ENCODE assay signal across 27 mouse cellular contexts in the genomic region with DNA sequence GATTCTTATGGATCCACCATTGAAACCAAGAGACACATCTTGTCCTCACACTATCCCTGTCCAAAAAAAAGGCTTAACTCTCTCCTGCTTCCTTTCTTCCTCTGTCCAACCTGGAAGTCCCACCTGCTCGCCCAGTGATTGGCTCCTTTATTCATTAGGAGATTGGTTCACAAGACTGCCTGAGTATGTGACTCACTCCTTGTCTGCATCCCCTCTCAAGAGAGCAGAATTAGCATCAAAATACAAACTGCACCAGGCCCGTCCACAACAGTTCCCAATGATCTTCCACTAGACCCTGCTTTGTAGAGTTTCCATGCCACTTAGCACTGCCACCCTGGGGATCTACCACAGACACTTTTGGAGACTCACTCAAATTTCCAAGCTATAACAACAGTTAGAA.
DNase-seq lines count a peak whose midpoint lies in the region; ATAC-seq and TF ChIP-seq lines count a peak whose summit lies in the region.
"Had no signal": no experiment of that assay in that cellular context is flagged by ENCODE, and none has a peak within 500 bp of the region (broad histone marks: within the 10 kb centered on the region; RNA-seq: fewer than 3 reads in every experiment).

No protein-coding gene starts in this region.

- no peaks in the 10 kb centered on the region for H3K27me3 ChIP-seq in ES-Bruce4 (ENCODE audit: control insufficient read depth, insufficient read depth, low read length, poor library complexity, severe bottlenecking)
- no peaks in the 10 kb centered on the region for H3K27me3 ChIP-seq in hindbrain, embryonic 11.5 days (ENCODE audit: control insufficient read depth, insufficient read depth, low read length)
- no peaks in the 10 kb centered on the region for H3K27me3 ChIP-seq in heart, embryonic 12.5 days (replicated peaks)
- H3K27me3 ChIP-seq: embryonic facial prominence, embryonic 12.5 days; embryonic facial prominence, embryonic 15.5 days; forebrain, embryonic 12.5 days; heart, embryonic 13.5 days; hindbrain, embryonic 12.5 days; hindbrain, embryonic 15.5 days had no signal

- H3K9me3 ChIP-seq in ES-Bruce4 (replicated peaks; ENCODE audit: control insufficient read depth, insufficient read depth, low read length, poor library complexity, severe bottlenecking) = no peaks in the 10 kb centered on the region
- no peaks in the 10 kb centered on the region for H3K9me3 ChIP-seq in ES-E14 (ENCODE audit: control insufficient read depth, insufficient read depth, low read depth, low read length)
- no peaks in the 10 kb centered on the region for H3K9me3 ChIP-seq in hindbrain, embryonic 11.5 days (ENCODE audit: control insufficient read depth, low read length)
- H3K9me3 ChIP-seq in heart, embryonic 12.5 days (replicated peaks) = no peaks in the 10 kb centered on the region
- H3K9me3 ChIP-seq: embryonic facial prominence, embryonic 12.5 days; embryonic facial prominence, embryonic 15.5 days; forebrain, embryonic 12.5 days; heart, embryonic 13.5 days; hindbrain, embryonic 12.5 days; hindbrain, embryonic 15.5 days had no signal

- TF ChIP-seq EP300 in ES-Bruce4 (IDR thresholded peaks at IDR 0.05; ENCODE audit: insufficient read depth, low read depth, low read length) = no peak

- no peak overlapping the region for H3K4me3 ChIP-seq in layer of hippocampus, adult 2 months
- no peak overlapping the region for H3K4me3 ChIP-seq in ES-Bruce4 (ENCODE audit: low read depth, low read length)
- peak overlapping the region; percentile 39 to 54; a peak in 2 of 4 replicates for H3K4me3 ChIP-seq in ES-E14 (ENCODE audit: insufficient read depth in 1 of 2, low read depth in 1 of 2, low read length in 2 of 2, poor library complexity in 1 of 2, severe bottlenecking in 1 of 2)
- H3K4me3 ChIP-seq in hindbrain, embryonic 11.5 days (ENCODE audit: low read depth, low read length) = no peak overlapping the region
- no peak overlapping the region for H3K4me3 ChIP-seq in heart, embryonic 12.5 days
- H3K4me3 ChIP-seq: embryonic facial prominence, embryonic 12.5 days; embryonic facial prominence, embryonic 15.5 days; forebrain, embryonic 12.5 days; heart, embryonic 13.5 days; hindbrain, embryonic 12.5 days; hindbrain, embryonic 15.5 days had no signal

- no peak for ATAC-seq in hindbrain, embryonic 11.5 days (ENCODE audit: low FRiP score)
- no peak for ATAC-seq in heart, embryonic 12.5 days (ENCODE audit: insufficient number of reproducible peaks, low FRiP score)
- ATAC-seq: activated CD4-positive, CD25-positive, alpha-beta regulatory T cell, adult 4 months; CD4-positive, CD25-positive, alpha-beta regulatory T cell, adult 4 months; intestine, postnatal 0 days had no signal

- no peak for DNase-seq in layer of hippocampus, adult 2 months (ENCODE audit: low spot score in 2 of 2)
- DNase-seq in layer of hippocampus, adult 18-20 months (ENCODE audit: low spot score in 2 of 2) = no peak
- peak; percentile 55 for DNase-seq in ES-E14 (ENCODE audit: low read depth, low spot score)
- peak; percentile 88 for DNase-seq in ZHBTc4 (ENCODE audit: low read depth, low spot score)
- DNase-seq in cerebellum, postnatal 36 days = no peak
- DNase-seq in hindbrain, embryonic 11.5 days (ENCODE audit: low spot score) = no peak
- DNase-seq: adrenal gland, postnatal 10 days; adrenal gland, postnatal 36 days; cerebellum, adult 11 months; cerebellum, adult 8-10 months; cerebellum, postnatal 10 days; gastrocnemius, postnatal 25 days; heart, adult 18-20 months; heart, postnatal 14 days; heart, postnatal 4 days; kidney, adult 2 months had no signal

- peak overlapping the region; percentile 94 for H3K27ac ChIP-seq in layer of hippocampus, adult 2 months
- peak overlapping the region; percentile 47 for H3K27ac ChIP-seq in ES-Bruce4 (ENCODE audit: insufficient read depth, low read length)
- peak overlapping the region; percentile 45; the same call in 1 of the 2 replicates for H3K27ac ChIP-seq in ES-E14 (ENCODE audit: insufficient read depth, low read depth, low read length, poor library complexity, severe bottlenecking)
- no peak overlapping the region for H3K27ac ChIP-seq in hindbrain, embryonic 11.5 days (ENCODE audit: low read depth, low read length)
- H3K27ac ChIP-seq in heart, embryonic 12.5 days (ENCODE audit: poor library complexity, severe bottlenecking) = no peak overlapping the region
- H3K27ac ChIP-seq: embryonic facial prominence, embryonic 12.5 days; embryonic facial prominence, embryonic 15.5 days; forebrain, embryonic 12.5 days; heart, embryonic 13.5 days; hindbrain, embryonic 12.5 days; hindbrain, embryonic 15.5 days had no signal

- H3K4me1 ChIP-seq in ES-Bruce4 (ENCODE audit: control insufficient read depth, insufficient read depth, low read length) = peaks cover 5% of the 10 kb centered on the region
- peaks cover 5 to 7% of the 10 kb centered on the region in 2 experiments; a peak in 3 of 4 replicates for H3K4me1 ChIP-seq in ES-E14 (ENCODE audit: control insufficient read depth in 2 of 2, insufficient read depth in 2 of 2, low read length in 2 of 2, poor library complexity in 1 of 2)
- H3K4me1 ChIP-seq in hindbrain, embryonic 11.5 days (replicated peaks; ENCODE audit: control insufficient read depth, insufficient read depth, low read length) = peaks cover 5% of the 10 kb centered on the region; the same call in 1 of the 2 replicates
- H3K4me1 ChIP-seq in heart, embryonic 12.5 days (replicated peaks) = no peaks in the 10 kb centered on the region; the same call in 1 of the 2 replicates
- H3K4me1 ChIP-seq: heart, embryonic 13.5 days had no signal

- no peak for TF ChIP-seq CTCF in layer of hippocampus, adult 2 months (conservative IDR thresholded peaks at IDR 0.05)
- no peak for TF ChIP-seq CTCF in ES-Bruce4 (IDR thresholded peaks at IDR 0.05; ENCODE audit: low read depth, low read length)

- H3K4me2 ChIP-seq in hindbrain, embryonic 11.5 days (replicated peaks; ENCODE audit: low read depth, low read length) = no peak overlapping the region
- no peak overlapping the region for H3K4me2 ChIP-seq in heart, embryonic 12.5 days
- H3K4me2 ChIP-seq: embryonic facial prominence, embryonic 12.5 days; embryonic facial prominence, embryonic 15.5 days; forebrain, embryonic 12.5 days; heart, embryonic 13.5 days; hindbrain, embryonic 12.5 days; hindbrain, embryonic 15.5 days had no signal

- WGBS in hindbrain, embryonic 11.5 days = 63% methylated on average over 2 of the region's 2 CpGs
- WGBS in heart, embryonic 12.5 days = 62% methylated on average over 2 of the region's 2 CpGs

- in situ Hi-C loops in ES-E14 (cut with MboI; ENCODE audit: low sequenced_read_pairs in 2 of 2, unreplicated experiment in 2 of 2) = no loop called here

- no peak for TF ChIP-seq POLR2A in ES-Bruce4 (IDR thresholded peaks at IDR 0.05; ENCODE audit: insufficient read depth, low read length)

- H3K36me3 ChIP-seq in ES-Bruce4 (ENCODE audit: control insufficient read depth, insufficient read depth, low read length, poor library complexity, severe bottlenecking) = no peaks in the 10 kb centered on the region
- H3K36me3 ChIP-seq in ES-E14 (ENCODE audit: control insufficient read depth, insufficient read depth, low read length, poor library complexity, severe bottlenecking) = 0 out of 2 replicates have a peak, but pooled peaks cover 5% of the 10 kb centered on the region
- no peaks in the 10 kb centered on the region for H3K36me3 ChIP-seq in hindbrain, embryonic 11.5 days (ENCODE audit: control insufficient read depth, insufficient read depth, low read length)
- no peaks in the 10 kb centered on the region for H3K36me3 ChIP-seq in heart, embryonic 12.5 days
- H3K36me3 ChIP-seq: embryonic facial prominence, embryonic 12.5 days; embryonic facial prominence, embryonic 15.5 days; forebrain, embryonic 12.5 days; heart, embryonic 13.5 days; hindbrain, embryonic 12.5 days; hindbrain, embryonic 15.5 days had no signal

- H3K9ac ChIP-seq in ES-Bruce4 (ENCODE audit: low read depth, poor library complexity, severe bottlenecking) (peak overlapping the region; percentile 85), ES-E14 (ENCODE audit: insufficient read depth, low read depth, low read length, poor library complexity, severe bottlenecking) (no peak overlapping the region; the same call in 1 of the 2 replicates)
- H3K9ac ChIP-seq in hindbrain, embryonic 11.5 days (ENCODE audit: low read depth, low read length) = no peak overlapping the region
- H3K9ac ChIP-seq in heart, embryonic 12.5 days = no peak overlapping the region
- H3K9ac ChIP-seq: embryonic facial prominence, embryonic 12.5 days; embryonic facial prominence, embryonic 15.5 days; forebrain, embryonic 12.5 days; heart, embryonic 13.5 days; hindbrain, embryonic 12.5 days; hindbrain, embryonic 15.5 days had no signal

TF ChIP-seq in ES-E14, 5 proteins besides CTCF, POLR2A, EP300 and RAD21:
- no peak for TF ChIP-seq ZNF384 (IDR thresholded peaks at IDR 0.05; ENCODE audit: low read depth, low read length)
- TF ChIP-seq ZC3H11A (IDR thresholded peaks at IDR 0.05; ENCODE audit: borderline replicate concordance, low read depth, low read length) = no peak
- no peak for TF ChIP-seq HCFC1 (IDR thresholded peaks at IDR 0.05; ENCODE audit: borderline replicate concordance, insufficient read depth, low read length)

Comparison
In these comparisons a context has a peak if more than half of its experiments do, and no peak if none do; other contexts are left out.
1. DNase-seq: peak in ES-E14 (single experiment) and ZHBTc4 (single experiment); none in layer of hippocampus, adult 2 months (0 of 2), layer of hippocampus, adult 18-20 months (0 of 2), cerebellum, postnatal 36 days (0 of 2) and hindbrain, embryonic 11.5 days (single experiment).
2. H3K27ac ChIP-seq: peak in layer of hippocampus, adult 2 months (single experiment), ES-Bruce4 (single experiment) and ES-E14 (single experiment); none in hindbrain, embryonic 11.5 days (single experiment) and heart, embryonic 12.5 days (single experiment).
3. H3K4me3 ChIP-seq: peak in ES-E14 (2 of 2); none in layer of hippocampus, adult 2 months (single experiment), ES-Bruce4 (single experiment), hindbrain, embryonic 11.5 days (single experiment) and heart, embryonic 12.5 days (single experiment).